Mouse (Mus musculus): ENCODE data around the gene 6330409D20Rik.

Gene 6330409D20Rik

DNA sequence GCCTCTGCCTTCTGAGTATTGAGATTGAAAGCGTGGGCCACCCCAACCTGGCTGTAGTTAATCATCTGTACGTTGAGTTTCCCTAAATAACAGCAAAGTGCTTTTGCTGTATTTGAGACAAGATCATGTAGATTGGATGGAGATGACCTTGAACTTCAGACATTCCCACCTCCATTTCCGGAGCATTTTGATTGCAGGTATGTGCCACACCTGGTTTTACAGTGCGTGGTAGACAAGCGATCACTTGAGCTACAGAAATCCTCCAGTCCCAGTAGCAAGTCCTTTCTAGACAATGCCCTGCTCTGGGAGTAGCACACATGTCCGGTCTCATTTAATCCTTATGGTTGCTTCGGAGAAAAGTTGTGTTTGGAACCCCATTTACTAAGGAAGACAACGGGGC lies 37.8 kb downstream of the 6330409D20Rik start:
- no peak for DNase-seq (ENCODE audit: low spot score in 2 of 2)

GRCm38 (mm10) chr2:32700966-32701743 lies 39.7 kb downstream of the 6330409D20Rik start:
- no peak for DNase-seq (ENCODE audit: low spot score in 2 of 2)

DNA sequence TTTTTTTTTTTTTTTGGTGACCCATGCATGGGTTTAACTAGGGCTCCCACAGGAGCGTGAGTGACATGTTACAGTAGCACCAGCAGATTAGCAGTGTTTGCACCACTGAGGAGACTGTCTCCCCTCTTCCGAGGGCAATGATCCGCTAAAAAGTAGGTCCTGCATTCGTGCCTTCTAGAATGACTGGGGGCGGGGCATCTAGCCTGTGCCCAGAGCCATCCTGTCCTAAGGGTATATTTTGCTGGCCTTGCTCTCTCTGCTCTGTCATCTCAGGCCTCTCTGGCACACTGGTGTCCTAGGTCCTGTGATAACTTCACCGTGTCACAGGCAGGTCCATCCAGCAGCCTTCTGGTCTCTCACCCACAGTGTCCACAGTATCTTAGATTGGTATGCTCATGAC lies 41.1 kb downstream of the 6330409D20Rik start:
- DNase-seq (ENCODE audit: low spot score in 2 of 2), result no peak

- no peak for DNase-seq (ENCODE audit: low spot score in 2 of 2)
Observed at GRCm38 (mm10) chr2:32694691-32695090, 46.1 kb downstream of the 6330409D20Rik start.

DNA sequence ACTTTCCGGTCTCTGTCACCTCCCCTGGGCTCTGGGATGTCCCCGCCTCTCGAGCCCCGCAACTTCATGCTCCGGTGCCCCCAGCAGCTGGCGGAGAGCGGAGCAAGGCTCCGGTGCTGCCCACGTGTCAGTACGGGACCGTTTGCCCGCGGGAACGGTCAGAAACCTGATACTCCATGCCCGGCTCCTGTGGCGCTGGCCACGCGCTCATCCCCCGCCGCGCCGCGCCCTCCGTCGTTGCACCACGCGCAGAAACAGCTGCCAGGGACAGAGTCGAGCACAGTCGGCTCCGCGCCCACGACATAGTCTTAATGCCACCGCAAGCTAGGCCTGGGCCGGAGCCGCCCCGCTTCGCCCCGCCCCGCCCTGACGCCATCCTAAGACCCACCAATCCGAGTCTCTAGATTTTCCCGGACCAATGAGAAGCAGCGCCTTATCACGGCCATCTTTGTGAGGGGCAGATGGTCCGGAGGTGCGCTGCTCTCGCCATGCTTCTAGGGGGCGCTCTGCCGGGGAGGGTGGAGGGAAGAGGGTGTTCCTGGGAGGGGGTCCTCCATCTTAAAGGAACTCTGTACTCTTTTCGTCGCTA lies 46.9 kb downstream of the 6330409D20Rik start:
- peak; percentile 92 to 95 for DNase-seq (ENCODE audit: low spot score in 2 of 2)

DNA sequence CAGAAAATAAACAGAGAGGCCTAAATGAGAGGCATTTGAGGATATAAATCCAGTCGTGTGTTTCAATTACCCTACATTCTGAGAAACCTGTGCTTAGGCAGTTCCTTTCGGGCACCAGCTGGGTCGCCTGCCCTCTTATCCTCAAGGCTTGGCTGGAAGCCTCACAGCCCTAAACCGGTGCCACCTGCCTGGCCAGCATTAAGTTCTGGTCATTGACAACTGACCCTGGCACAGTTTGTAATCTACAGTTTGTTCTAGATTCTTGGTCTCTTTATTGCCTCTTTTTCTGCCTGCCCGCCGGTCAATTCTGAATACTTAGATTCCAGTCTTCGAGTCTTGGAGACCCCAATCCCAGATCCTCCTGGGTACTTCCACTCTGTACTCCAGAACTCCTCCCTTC lies 47.5 kb downstream of the 6330409D20Rik start:
- DNase-seq (ENCODE audit: low spot score in 2 of 2), result no peak

DNA sequence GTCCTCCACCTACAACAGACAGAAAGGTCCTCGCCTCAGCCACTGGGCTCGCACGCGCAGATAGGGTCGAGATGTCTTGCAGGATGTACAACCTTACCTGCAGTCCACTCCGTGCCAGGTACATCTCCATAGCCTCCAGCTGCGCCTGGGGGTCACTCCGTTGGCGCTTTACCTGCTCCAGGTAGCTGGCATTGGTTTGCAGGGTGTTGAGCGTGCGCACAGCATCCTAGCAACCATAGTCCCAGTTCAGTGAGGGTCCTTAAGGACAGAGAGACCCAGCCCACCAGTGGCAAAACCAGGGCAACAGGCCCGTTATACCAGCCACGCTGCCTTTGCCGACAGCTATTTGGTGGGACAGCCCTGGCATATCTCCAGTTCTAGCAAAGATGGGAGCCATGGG lies 48.3 kb downstream of the 6330409D20Rik start:
- DNase-seq (ENCODE audit: low spot score in 2 of 2), result no peak

DNA sequence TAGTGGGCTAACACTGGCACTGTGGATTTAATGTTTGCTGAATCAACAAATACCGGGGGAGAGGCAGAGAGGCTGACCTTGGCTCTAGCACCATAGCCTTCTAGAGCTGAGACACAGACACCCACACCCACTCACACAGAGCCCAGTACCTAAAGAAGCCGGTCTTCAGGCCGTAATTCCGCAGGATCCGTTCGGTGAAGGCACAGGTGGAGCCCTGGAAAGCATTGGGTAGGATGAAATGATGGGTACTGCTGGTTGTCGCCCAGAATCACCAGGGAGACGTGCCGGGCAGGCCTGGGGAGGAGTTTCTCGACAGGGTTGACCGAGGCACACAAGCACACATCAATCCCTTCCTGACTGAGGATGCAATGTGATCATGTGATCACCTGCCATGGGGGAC lies 49.8 kb downstream of the 6330409D20Rik start:
- no peak for DNase-seq (ENCODE audit: low spot score in 2 of 2)

GRCm38 (mm10) chr2:32689420-32689819 lies 51.4 kb downstream of the 6330409D20Rik start:
- peak; percentile 92 to 94 for DNase-seq (ENCODE audit: low spot score in 2 of 2)

GRCm38 (mm10) chr2:32687562-32687961 lies 53.3 kb downstream of the 6330409D20Rik start:
- no peak for DNase-seq (ENCODE audit: low spot score in 2 of 2)

DNA sequence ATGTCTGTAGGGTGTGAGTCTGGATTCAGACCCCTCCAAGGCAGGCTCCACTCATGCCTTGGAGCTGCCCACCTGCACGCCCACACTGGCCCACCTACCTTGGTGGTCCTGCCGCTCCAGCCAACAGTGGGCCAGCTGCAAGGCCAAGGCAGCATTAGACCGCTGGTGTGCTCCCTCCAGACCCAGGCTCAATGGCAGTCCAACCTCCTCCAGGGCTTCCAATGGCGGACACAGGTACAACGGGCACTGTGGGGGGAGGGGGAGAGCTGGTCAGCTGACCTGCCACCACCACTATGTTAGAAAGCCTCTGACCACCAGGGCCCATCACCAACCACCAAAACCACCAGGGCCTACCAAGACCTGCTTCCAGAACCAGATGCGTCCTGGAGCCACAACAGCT lies 54.2 kb downstream of the 6330409D20Rik start:
- DNase-seq (ENCODE audit: low spot score in 2 of 2), result no peak

- no peak for DNase-seq (ENCODE audit: low spot score in 2 of 2)
Observed at GRCm38 (mm10) chr2:32685807-32686206, 55.0 kb downstream of the 6330409D20Rik start.

- no peak for DNase-seq (ENCODE audit: low spot score in 2 of 2)
Observed at GRCm38 (mm10) chr2:32684681-32685428, 56.0 kb downstream of the 6330409D20Rik start.

- no peak for DNase-seq (ENCODE audit: low spot score in 2 of 2)
Observed at GRCm38 (mm10) chr2:32683701-32684100, 57.1 kb downstream of the 6330409D20Rik start.

- DNase-seq (ENCODE audit: low spot score in 2 of 2), result no peak
Observed at GRCm38 (mm10) chr2:32682721-32683417, 57.9 kb downstream of the 6330409D20Rik start.

Measured in right cerebral cortex, adult 2 months (tissue).